In genomic region chr17:31858786-31859185, GRCm38 (mm10) we compare ENCODE assay signal across 16 mouse cellular contexts.
"Had no signal": no experiment of that assay in that cellular context is flagged by ENCODE, and none has a peak within 500 bp of the region (broad histone marks: within the 10 kb centered on the region; RNA-seq: fewer than 3 reads in every experiment).

No protein-coding gene starts in this region.

- H3K4me3 ChIP-seq: liver, embryonic 15.5 days; neural tube, embryonic 13.5 days had no signal

- H3K27me3 ChIP-seq: neural tube, embryonic 13.5 days had no signal

- H3K4me2 ChIP-seq: liver, embryonic 11.5 days; liver, embryonic 15.5 days; neural tube, embryonic 13.5 days had no signal

- H3K27ac ChIP-seq: liver, embryonic 15.5 days; neural tube, embryonic 13.5 days had no signal

- DNase-seq: kidney, adult 8-10 months; kidney, postnatal 36 days; layer of hippocampus, adult 9-11 months; layer of hippocampus, postnatal 36 days; lung, adult 2 months; lung, postnatal 36 days; midbrain, embryonic 14.5 days; retina, postnatal 1 day; right cerebral cortex, postnatal 4 days; spleen, adult 18-20 months; thymus, adult 18-20 months; thymus, postnatal 14 days had no signal

- ATAC-seq: lung, postnatal 0 days had no signal

- H3K9me3 ChIP-seq: liver, embryonic 15.5 days; neural tube, embryonic 13.5 days had no signal

- H3K9ac ChIP-seq: liver, embryonic 15.5 days; neural tube, embryonic 13.5 days had no signal

- H3K36me3 ChIP-seq: liver, embryonic 15.5 days; neural tube, embryonic 13.5 days had no signal
